Mouse (Mus musculus) forebrain, embryonic 11.5 days (tissue): ENCODE results near the gene Cops7b. TPM values are rescaled to one million over a fixed set of nuclear protein-coding genes. Genes with fewer than 3 reads are reported as not detected.

Source experiments
- ATAC-seq: fragments of 200-750 bp; cut with Nextera tagmentation; replicated peaks from 2 replicates; pipeline ENCODE4 v1.8.0; 2017; ENCODE audit warnings: moderate TSS enrichment; ENCODE audit not compliant: low FRiP score
- DNase-seq: peaks from one replicate; pipeline ENCODE4 v3.0.0-alpha.2; 2017; ENCODE audit warnings: low spot score
- H3K27ac ChIP-seq: fragments of 300-500 bp; sonication (generic); 2 replicates; pipeline ENCODE4 v1.5.1; 2014; ENCODE audit warnings: low read depth, low read length
- H3K27me3 ChIP-seq: fragments of 300-500 bp; sonication (generic); 2 replicates; pipeline ENCODE4 v1.6.1; 2014; ENCODE audit warnings: mild to moderate bottlenecking, low read length, mixed read lengths; ENCODE audit not compliant: control insufficient read depth, insufficient read depth
- H3K36me3 ChIP-seq: fragments of 300-500 bp; sonication (generic); 2 replicates; pipeline ENCODE4 v1.6.1; 2014; ENCODE audit warnings: mild to moderate bottlenecking, low read length, moderate library complexity, mixed read lengths; ENCODE audit not compliant: control insufficient read depth, insufficient read depth
- H3K4me1 ChIP-seq: fragments of 300-500 bp; sonication (generic); replicated peaks from 2 replicates; pipeline ENCODE4 v1.6.1; 2014; ENCODE audit warnings: low read length, mixed read lengths; ENCODE audit not compliant: control insufficient read depth, insufficient read depth
- H3K4me2 ChIP-seq: fragments of 300-500 bp; sonication (generic); 2 replicates; pipeline ENCODE4 v1.6.1; 2014; ENCODE audit warnings: low read depth, mild to moderate bottlenecking, low read length, moderate library complexity, mixed read lengths; ENCODE audit not compliant: severe bottlenecking
- H3K4me3 ChIP-seq: fragments of 300-500 bp; sonication (generic); 2 replicates; pipeline ENCODE4 v1.5.1; 2014; ENCODE audit warnings: low read depth, low read length
- H3K9ac ChIP-seq: fragments of 300-500 bp; sonication (generic); 2 replicates; pipeline ENCODE4 v1.6.1; 2014; ENCODE audit warnings: low read length
- H3K9me3 ChIP-seq: fragments of 300-500 bp; sonication (generic); 2 replicates; pipeline ENCODE4 v1.6.1; 2016; ENCODE audit warnings: low read length, mixed read lengths; ENCODE audit not compliant: control insufficient read depth
- WGBS: fragments of 180-500 bp; shearing (Covaris S2); extraction: QIAGEN DNeasy Blood & Tissue Kit; methylation state at CpG from one replicate; pipeline ENCODE4 v1.1.7; 2014; 5-methylcytosine and 5-hydroxymethylcytosine counted together
- microRNA-seq: library from miRNA; unstranded; fragments of <30 nt; microRNA quantifications from one replicate; pipeline ENCODE4, GENCODE M21; 2016; ENCODE audit not compliant: insufficient number of aligned reads
- polyA plus RNA-seq: library from polyadenylated mRNA; unstranded; fragments of >200 nt; fragmentation: Nextera tagmentation; extraction: Ambion mirVana; gene quantifications from 2 replicates; pipeline ENCODE4 v1.2.1, GENCODE M21; 2014

Cops7b gene
- polyA plus RNA-seq, 1 experiment from 2014 or later, result 57.1 TPM

DNA sequence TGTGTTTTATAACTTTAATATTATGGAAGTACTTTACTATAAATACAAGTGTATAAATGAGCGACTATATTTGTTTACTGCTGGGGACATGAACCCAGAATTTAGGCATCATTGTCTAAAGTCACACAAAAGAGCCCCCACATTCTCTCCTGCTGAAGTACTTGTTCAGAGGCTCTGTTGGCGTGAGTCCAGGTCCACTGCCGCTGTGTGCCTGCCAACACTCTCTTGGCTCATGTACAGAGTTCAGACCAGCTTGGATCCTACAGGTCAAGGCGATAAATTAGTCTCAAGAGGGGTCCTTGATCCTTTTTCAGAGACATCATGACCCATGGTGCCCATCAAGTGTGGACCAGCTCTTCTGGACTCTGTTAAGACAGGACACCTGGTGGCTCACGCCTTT lies 74.4 kb downstream of the Cops7b start:
- H3K27me3 ChIP-seq, result no peaks in the 10 kb centered on the region
- no peak for DNase-seq
- H3K9ac ChIP-seq, result no peak overlapping the region
- H3K4me1 ChIP-seq, result no peaks in the 10 kb centered on the region
- no peak overlapping the region for H3K4me2 ChIP-seq
- no peaks in the 10 kb centered on the region for H3K9me3 ChIP-seq
- H3K36me3 ChIP-seq, result no peaks in the 10 kb centered on the region
- WGBS, result 88% methylated on average over 5 of the region's 5 CpGs
- H3K27ac ChIP-seq, result no peak overlapping the region
- ATAC-seq, result no peak
- no peak overlapping the region for H3K4me3 ChIP-seq

Small RNA genes lying within 50 kb of the gene (microRNA-seq; reads per million reads assigned to microRNA genes)
- not detected for gene Gm22955

Other genes with a start within 250 kb of the Cops7b start
- gene Ncl, start 223.5 kb upstream of the Cops7b start, polyA plus RNA-seq, result 410 and 411 TPM in 2 replicates
- gene Nmur1, start 156.7 kb upstream of the Cops7b start, polyA plus RNA-seq, result 0.72 TPM in 1 of 2 replicates, not detected in the other
- gene Tex44, start 156.6 kb upstream of the Cops7b start, polyA plus RNA-seq, result not detected in 2 replicates
- gene Ptma, start 56.2 kb upstream of the Cops7b start, polyA plus RNA-seq, result 3,230 and 3,412 TPM in 2 replicates
- 81.0 and 88.0 TPM in 2 replicates for gene Pde6d, start 275 bp upstream of the Cops7b start, polyA plus RNA-seq
- gene Nppc, start 87.7 kb downstream of the Cops7b start, polyA plus RNA-seq, result 0.79 and 0.98 TPM in 2 replicates
- 40.5 and 40.6 TPM in 2 replicates for gene Dis3l2, start 120.9 kb downstream of the Cops7b start, polyA plus RNA-seq